Mouse (Mus musculus) layer of hippocampus, postnatal 36 days (tissue): Measurements from ENCODE around the gene Sh3bp1. TPM values are rescaled to one million over a fixed set of nuclear protein-coding genes. Genes with fewer than 3 reads are reported as not detected.
A peak's percentile ranks its signal among the peaks of the same experiment; 100 is the strongest.

ENCODE experiments used
- DNase-seq, 2 experiments: peaks; one replicate each; pipeline ENCODE4 v3.0.0; 2022
- total RNA-seq, 2 experiments: library from RNA; stranded (reverse); gene quantifications; 2 replicates each; pipeline ENCODE4 v1.2.3; 2021

Gene Sh3bp1
- total RNA-seq, result 10 to 100 TPM; 32.0 to 33.3 TPM

DNA sequence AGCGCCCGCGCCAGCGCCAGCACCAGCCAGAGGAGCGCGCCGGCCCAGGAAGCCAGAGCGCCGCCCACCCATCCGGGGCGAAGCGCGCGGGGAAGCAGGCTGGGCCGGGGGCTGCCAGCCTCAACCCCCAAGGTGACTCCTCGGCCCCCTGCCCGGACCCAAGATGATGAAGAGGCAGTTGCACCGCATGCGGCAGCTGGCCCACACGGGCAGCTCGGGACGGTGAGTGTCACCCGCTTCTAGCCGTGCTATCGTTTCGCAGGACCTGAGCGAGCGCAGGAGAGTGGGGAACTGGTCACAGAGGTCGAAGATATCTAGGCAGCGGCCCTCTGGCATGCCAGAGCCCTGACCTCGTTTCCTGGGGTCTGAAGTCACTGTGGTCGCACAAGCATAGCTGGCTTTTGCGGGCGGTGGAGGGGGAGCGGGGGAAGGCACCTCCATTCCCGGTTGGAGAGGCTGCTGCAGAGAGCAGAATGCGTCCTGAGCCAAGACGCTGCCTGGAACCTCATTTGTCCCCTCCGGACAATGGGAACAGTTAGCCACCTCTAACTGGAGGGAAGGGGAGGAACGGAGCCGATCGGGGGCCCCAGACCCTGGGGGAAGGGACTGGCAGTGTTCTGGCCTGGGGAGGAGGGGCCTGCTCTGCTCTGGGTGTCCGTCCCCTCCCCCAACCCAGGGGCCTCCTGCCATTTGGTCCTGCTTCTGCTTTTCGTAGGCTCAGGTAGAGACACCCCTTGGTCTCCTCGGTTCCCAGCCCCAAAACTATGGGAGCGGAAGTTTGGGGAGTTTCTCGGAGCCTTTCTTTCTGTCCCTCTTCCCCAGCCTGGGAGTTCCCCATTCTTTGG lies at the start of gene Sh3bp1:
Gene Sh3bp1 (plus strand): TSS at position 29 of the 845 bp plus-strand sequence.
- DNase-seq, result peak; percentile 51 to 53

- DNase-seq, result peak in 1 of 2 experiments; percentile 46
Observed at GRCm38 (mm10) chr15:78850059-78850824, 49.3 kb upstream of the Sh3bp1 start.

DNA sequence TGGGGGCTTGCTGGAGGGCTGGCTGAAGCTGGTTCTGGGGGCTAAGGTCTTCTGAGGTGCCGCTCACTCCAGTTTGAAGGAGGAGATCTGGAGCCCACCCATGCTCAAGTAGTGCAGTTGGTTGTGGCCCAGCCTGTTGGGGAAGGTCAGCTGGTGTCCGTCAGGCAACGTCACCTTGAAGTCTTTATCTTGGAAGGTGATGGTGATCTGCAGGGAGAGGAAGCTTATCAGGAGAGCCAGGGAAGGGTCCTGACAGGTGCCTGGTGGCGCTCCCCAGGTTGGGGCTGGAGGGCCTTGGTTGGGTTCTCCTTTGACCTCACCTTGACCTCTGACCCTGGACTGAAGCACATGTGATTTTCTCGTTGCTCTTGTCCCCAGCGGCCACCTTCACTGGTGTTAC lies 48.6 kb upstream of the Sh3bp1 start:
- no peak for DNase-seq

DNA sequence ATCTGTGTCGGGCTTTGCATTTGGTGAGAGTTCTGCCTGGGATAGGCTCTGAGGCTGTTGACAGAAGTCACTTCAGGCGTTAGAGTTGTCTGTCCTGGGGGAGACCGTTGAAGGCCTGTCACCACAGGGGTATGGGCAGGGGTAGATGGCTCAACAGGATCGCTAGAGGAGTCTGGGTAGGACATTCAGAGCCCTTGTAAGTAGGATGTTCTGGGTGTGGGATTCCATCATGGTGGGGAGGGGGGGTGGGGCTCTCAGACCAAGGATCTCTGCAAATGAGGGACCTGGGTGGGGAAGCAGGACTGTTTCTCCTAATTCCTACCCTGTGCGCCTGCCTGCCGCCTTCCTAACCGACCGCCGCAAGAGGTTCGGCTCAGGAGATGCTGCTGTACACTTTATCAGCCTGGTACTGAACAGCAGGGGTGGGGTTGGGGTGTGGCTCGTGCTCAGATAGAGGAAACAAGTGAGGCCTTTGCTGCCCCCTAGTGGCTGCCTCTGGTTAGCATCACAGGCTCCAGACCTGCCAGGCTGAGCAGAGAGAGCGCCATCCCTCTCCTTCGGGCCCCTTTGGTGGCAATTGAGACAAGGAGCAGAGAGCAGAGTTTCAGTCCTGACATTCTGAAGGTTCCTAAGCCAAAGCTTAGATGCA lies 47.9 kb upstream of the Sh3bp1 start:
- peak; percentile 87 to 88 for DNase-seq

DNA sequence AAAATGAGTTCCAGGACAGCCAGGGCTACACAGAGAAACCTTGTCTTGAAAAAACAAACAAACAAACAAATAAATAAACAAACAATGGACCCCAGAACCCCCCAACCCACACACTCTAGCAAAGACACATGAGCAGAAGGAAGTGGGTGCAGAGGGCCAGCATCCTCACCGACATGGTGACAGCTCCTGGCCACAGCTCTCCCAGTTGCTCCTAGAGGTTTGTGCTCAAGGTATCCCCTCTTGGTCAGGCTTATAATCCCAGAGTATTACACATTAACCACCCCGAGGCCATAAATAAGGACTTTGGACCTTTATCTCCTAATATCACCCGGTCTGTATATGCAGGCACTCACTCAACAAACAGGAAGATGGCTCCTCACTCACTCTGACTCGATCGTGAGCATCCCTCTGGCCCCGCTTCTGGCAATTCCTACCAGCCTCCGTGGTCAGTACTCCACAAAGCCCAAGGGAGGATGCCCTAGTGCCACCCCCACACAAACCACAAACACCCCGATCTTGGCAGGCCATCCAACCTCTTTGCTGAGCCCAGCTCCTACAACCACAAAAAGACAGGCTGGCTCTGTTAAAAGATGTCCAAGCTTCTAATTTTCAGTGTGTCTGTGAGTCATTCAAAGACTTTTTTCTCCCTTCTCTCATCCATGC lies 44.1 kb upstream of the Sh3bp1 start, which contains the start of gene Lgals2:
Gene Lgals2 (minus strand): TSS at position 227 of the 663 bp plus-strand sequence.
- DNase-seq, result no peak

GRCm38 (mm10) chr15:78857009-78857408 lies 42.6 kb upstream of the Sh3bp1 start:
- DNase-seq, result peak; percentile 59 to 61

GRCm38 (mm10) chr15:78859311-78859710 lies 40.3 kb upstream of the Sh3bp1 start:
- no peak for DNase-seq

GRCm38 (mm10) chr15:78859714-78860113 lies 39.9 kb upstream of the Sh3bp1 start:
- DNase-seq, result no peak

GRCm38 (mm10) chr15:78862280-78862679 lies 37.3 kb upstream of the Sh3bp1 start:
- DNase-seq, result no peak

GRCm38 (mm10) chr15:78863154-78863553 lies 36.4 kb upstream of the Sh3bp1 start:
- DNase-seq, result no peak

DNA sequence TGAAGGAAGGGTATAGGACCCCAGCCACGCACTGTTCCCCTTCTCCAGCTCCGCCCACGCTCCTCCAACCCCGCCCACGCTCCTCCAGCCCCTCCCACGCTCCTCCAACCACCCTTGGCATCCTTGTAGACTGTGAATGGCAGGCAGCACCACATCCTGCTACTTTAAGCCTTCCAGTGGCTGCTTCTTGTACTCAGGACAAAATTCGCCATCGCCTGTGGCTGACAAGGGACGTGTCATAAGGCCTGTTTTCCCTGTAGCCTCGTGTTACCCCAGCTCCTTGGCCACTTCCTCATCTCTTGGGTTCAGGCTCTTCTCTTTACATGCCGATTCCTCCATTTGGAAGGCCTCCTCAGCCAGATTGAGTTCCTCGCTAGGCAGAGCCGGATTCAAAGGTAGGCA lies 35.7 kb upstream of the Sh3bp1 start:
- no peak for DNase-seq

GRCm38 (mm10) chr15:78868398-78868797 lies 31.2 kb upstream of the Sh3bp1 start:
- DNase-seq, result no peak

- no peak for DNase-seq
Observed at GRCm38 (mm10) chr15:78868826-78869233, 30.7 kb upstream of the Sh3bp1 start.

GRCm38 (mm10) chr15:78869775-78870174 lies 29.8 kb upstream of the Sh3bp1 start:
- peak in 1 of 2 experiments; percentile 23 for DNase-seq

- no peak for DNase-seq
Observed at GRCm38 (mm10) chr15:78872021-78872608, 27.5 kb upstream of the Sh3bp1 start.

DNA sequence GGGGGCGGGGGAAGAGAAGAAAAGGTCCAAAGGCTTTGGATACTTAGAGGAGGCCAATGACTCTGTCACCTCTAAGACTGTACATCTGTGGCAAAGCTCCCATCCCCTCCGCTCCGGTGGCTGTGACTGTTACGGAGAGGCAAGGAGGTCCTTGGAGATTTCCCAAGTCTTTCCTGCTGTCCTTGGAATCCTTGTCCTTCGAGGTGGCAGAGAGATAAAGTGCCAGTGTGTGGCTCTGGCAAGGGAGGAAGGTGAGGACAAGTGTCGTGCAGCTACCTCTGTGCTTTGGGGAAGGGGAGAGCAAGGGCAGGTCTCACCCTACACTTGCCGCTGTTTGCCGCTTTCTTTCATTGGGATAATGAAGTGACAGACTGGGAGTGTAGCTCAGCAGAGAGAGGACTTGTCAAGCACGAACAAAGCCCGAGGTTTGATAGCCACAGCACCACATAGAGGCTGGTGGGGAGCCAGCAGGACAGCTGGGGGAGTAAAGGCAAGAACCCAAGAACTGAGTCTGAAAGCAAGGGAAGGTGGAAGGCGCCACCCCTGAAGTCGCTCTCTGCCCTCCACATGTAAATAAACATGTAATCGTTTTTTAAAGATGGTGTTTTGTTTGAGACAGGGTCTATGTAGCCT lies 25.6 kb upstream of the Sh3bp1 start:
- no peak for DNase-seq

DNA sequence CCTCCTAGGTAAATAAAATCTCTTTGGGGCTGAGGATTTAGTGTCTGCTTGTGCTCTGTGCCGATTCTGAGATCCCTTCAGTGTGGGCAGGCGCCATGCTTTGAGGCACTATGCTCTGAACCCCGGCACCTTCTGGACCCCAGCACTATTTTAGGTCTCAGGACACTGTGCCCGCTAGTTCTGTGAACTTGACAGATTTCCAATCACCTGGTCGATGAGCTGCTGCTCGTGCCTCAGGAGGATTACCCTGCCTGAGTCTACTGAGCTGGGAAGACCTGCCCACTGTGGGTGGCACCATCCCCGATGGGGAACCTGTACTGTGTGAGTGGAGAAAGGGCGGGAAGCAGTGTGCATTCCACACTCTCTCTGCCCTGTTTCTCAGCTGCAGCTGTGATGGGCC lies 24.6 kb upstream of the Sh3bp1 start:
- no peak for DNase-seq

- no peak for DNase-seq
Observed at GRCm38 (mm10) chr15:78875537-78875936, 24.0 kb upstream of the Sh3bp1 start.

- peak; percentile 62 to 67 for DNase-seq
Observed at GRCm38 (mm10) chr15:78876258-78876696, 23.3 kb upstream of the Sh3bp1 start.

GRCm38 (mm10) chr15:78876991-78877809 lies 22.4 kb upstream of the Sh3bp1 start, which contains the start of gene Gga1:
Gene Gga1 (plus strand): TSS chr15:78877190.
- DNase-seq, result peak; percentile 95
